Mouse (Mus musculus) gastrocnemius, postnatal 14 days (tissue): ENCODE measurements around the gene Polr3c. TPM values are rescaled to one million over a fixed set of nuclear protein-coding genes. Genes with fewer than 3 reads are reported as not detected.
"Not testable (repeated sequence)": the region's sequence is repeated elsewhere in the genome, so short reads cannot be mapped to it uniquely, and the experiment has no call there.

Experiments used
- DNase-seq: peaks from one replicate; pipeline ENCODE4 v3.0.0; 2021; ENCODE audit warnings: mixed read lengths
- intact Hi-C: fragments of 180-260 bp; cut with DNase I; formaldehyde crosslinking; loops from one replicate; pipeline ENCODE4 v1.15.1; 2025; ENCODE audit warnings: low total_unique reads
- total RNA-seq, 2 experiments: library from RNA; stranded (reverse); gene quantifications; 2 replicates each; pipeline ENCODE4 v1.2.3; 2021

Gene Polr3c
- total RNA-seq, 2 experiments from 2014 or later: 16.0 to 18.7 TPM

DNA sequence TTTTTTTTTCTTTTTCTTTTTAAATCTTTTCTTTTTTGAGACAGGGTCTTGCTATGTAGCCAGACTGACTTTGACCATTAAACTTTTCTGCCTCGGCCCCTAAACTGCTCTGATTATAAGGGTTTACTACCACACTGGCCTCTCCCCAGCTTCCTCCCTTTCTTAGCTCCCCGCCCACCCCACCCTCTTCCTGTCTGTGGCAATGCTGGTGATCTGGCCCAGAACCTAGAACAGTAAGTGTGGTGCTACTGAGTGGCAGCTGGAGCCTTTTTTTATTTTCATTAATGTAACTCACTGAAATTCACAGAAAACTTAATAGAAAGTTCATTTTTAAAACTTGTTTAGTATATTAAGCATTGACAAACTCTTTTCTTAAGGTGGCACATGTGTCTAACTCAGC lies 11.6 kb downstream of the Polr3c start:
- no peak for DNase-seq
- intact Hi-C loops: no loop called here

DNA sequence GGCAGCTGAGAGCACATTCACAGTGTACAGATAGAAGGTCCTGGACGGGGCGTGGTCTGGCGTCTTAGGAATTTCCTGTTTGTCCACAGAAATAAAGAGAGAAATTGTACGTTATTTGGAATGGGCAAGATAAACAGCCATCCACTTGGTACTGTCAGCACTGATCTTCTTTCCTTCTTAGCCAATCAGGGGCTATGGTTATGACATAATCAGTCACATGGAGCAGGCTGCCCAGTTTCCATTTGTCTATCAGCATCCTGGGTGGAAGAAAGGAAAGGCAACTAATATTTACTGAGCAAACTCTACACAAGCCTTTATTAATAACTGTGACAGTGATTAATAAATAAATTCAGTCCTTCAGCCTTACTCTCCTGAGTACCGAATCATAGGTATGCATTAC lies 13.1 kb downstream of the Polr3c start:
- no peak for DNase-seq
- intact Hi-C loops: no loop called here

DNA sequence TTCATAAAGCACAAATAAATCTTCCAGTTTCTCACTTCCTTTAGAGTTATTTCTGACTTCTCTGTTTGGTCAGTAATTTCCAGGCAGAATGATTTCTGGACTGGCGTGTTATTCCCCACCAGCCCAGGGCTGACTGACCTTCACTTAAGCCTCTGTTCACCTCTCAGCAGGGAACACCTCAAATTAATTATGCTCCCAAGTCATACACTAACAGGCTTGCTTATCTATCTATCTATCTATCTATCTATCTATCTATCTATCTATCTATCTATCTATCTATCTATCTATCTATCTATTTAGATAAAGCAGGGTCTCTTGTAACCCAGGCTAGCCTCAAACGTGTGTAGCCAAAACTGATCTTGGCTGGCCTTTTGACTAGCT lies 18.8 kb downstream of the Polr3c start:
- intact Hi-C loops: loop anchor here (10.0 kb wide), 1 partner anchor 164 kb away; no protein-coding TSS in a partner anchor

DNA sequence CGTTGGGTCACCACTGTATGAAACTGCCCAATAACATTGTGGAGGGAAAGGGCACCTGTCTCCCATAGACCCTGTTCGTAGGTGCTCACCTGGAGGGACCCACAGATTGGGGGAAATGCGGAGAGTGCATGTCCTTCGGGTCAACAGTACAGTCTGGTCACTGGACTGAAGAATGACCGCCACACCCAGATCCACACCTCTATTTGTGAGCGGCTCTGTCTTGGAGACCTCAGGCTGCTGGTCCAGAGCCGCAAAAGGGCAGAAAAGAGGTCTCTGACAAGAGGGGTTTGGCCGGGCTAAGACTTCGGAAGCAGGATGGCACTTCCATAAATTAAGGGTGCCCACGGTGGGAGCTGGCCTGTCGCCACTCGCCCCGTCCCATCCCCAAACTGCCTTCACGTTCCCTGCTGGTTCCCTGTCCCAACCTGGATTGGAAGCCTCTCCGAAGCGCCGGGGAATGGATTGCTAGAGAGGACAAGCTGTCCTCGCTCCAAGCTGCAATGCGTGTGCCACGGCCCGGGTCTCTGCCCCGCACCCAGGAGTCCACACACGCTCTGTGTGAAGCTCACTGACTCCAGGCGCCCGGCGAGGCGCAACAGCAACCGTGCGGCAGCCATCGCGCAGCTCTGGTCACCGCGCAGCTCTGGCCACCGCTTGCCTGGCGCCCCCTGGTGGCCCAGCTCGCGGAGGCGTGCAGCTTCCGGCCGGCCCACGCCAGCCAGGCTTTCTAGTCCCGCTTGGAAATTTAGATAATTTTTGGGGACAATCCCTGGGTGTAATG lies 19.3 kb downstream of the Polr3c start, which contains the start of gene Nudt17:
Gene Nudt17 (minus strand): TSS at position 660 of the 781 bp plus-strand sequence.
- intact Hi-C loops: loop anchor here (10.0 kb wide), 1 partner anchor 163 kb away; no protein-coding TSS in a partner anchor
- peak; percentile 86 for DNase-seq

More for the DNA sequence above, 18.8 kb downstream of the Polr3c start:
- DNase-seq: no peak

DNA sequence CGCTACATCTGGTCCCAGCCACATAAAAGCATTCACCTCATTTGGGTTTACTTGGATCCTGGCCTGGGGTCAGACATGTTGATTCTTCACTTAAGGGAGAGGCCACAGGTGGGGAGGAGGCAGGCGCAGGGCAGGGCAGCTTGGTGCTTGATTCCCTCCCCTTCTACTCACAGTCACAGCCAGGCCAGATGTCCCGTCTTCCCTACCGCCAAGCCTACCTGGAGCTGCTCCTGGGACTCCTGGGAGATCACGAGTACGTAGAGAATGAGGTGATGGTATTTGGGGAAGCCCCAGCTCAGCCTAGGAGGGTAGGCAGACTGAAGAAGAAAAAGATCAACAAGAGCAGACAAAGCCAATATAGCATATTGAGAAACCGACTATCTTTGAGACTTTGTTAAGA lies 20.4 kb downstream of the Polr3c start:
- no peak for DNase-seq
- intact Hi-C loops: loop anchor here (10.0 kb wide), 1 partner anchor 162 kb away; no protein-coding TSS in a partner anchor

DNA sequence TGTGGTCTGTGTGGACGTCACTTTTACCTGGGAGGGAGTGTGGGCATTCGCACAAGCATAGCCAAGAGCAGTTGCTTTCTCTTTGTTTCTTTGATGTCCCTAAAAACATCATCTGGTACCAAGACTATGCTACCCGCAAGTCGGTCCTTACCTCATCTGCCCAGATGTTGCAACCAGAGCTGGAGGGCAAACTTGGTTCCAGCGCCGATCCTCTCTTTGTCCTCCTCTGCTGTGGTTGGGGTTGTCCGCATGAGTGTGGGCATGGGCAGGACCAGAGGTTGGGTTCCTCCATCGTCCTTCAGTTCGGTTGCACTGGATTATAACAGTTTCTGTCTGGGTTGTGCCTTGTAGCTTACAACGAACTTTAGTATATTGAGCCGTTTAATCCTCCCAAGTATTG lies 21.2 kb downstream of the Polr3c start:
- DNase-seq: no peak
- intact Hi-C loops: loop anchor here (10.0 kb wide), 1 partner anchor 161 kb away; no protein-coding TSS in a partner anchor

DNA sequence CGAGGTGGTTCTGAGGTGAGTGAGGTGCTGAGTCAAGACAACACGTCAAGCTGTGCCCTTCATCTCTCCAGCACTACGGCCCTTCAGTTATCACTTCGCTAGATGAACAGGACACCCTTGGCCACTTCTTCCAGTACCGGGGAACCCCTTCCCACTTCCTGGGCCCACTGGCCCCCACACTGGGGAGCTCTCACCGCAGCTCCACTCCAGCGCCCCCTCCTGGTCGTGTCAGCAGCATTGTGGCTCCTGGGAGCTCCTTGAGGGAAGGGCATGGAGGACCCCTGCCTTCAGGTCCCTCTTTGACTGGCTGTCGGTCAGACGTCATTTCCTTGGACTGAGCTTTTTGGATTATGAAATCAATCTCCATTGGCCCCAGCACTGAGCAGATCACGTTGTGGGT lies 22.6 kb downstream of the Polr3c start:
- DNase-seq: no peak

DNA sequence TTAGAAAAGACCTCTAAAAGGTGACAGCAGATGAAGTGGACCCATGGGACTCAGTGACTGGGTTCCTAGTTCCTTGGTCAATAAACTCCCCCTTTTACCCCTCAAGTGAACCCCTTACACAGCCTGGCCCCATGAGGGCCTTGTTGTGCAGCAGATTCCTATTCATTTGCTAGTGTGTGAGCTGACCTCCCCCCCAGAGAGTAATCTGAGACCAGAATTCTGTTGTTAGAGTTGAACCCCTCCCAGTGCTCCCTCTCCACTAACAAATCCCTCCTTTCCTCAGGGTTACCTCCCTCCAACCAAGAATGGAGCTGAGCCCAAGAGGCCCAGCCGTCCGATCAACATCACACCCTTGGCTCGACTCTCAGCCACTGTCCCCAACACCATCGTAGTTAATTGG lies 26.4 kb downstream of the Polr3c start:
- no peak for DNase-seq
- intact Hi-C loops: loop anchor here (10.0 kb wide), 1 partner anchor 156 kb away; no protein-coding TSS in a partner anchor

More for the DNA sequence above, 22.6 kb downstream of the Polr3c start:
- intact Hi-C loops: loop anchor here (10.0 kb wide), 1 partner anchor 160 kb away; no protein-coding TSS in a partner anchor

DNA sequence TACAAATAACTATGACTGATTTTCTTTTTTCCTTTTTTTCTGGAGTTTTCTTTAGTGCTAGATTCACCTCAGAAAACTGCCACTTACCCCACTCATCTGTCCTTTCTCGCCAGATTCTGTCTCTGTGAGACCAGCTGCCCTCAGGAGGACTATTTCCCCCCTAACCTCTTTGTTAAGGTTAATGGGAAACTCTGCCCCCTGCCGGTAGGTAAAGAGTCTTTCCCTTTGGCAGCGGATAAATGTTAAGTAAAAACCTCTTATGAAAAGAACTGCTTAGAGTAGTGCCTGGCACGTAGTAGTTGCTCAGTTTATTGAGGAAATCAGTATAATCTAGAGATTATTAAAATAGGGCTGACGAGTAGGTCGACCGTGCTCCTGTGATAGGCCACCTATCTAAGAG lies 27.1 kb downstream of the Polr3c start:
- no peak for DNase-seq
- intact Hi-C loops: loop anchor here (10.0 kb wide), 1 partner anchor 156 kb away; no protein-coding TSS in a partner anchor

DNA sequence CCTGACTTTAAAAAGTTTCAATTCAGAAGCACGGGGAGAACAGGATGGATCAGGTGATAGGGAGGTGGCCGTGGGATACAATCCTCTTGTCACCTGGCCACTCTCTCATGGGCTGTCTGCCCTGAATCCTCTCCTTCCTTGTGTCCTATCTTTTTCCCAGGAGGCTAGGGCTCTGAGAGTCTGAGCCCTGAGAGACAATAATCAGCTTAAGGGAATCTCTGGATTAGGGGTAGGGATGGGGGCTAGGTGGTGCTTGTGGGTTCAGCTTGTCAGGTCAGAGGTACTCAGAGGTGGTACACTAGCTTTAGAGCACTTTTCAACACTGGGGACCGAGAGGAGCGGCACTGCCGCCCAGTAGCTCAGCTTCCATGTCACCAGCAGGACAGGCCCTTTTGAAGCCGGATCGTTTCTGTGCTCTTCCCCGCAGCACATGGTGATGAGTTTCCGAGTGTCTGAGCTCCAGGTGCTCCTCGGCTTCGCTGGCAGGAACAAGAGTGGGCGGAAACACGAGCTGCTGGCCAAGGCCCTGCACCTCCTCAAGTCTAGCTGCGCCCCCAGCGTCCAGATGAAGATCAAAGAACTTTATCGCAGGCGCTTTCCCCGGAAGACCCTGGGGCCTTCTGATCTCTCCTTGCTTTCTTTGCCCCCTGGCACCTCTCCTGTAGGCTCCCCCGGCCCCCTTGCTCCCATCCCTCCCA lies 28.3 kb downstream of the Polr3c start:
- intact Hi-C loops: no loop called here

DNA sequence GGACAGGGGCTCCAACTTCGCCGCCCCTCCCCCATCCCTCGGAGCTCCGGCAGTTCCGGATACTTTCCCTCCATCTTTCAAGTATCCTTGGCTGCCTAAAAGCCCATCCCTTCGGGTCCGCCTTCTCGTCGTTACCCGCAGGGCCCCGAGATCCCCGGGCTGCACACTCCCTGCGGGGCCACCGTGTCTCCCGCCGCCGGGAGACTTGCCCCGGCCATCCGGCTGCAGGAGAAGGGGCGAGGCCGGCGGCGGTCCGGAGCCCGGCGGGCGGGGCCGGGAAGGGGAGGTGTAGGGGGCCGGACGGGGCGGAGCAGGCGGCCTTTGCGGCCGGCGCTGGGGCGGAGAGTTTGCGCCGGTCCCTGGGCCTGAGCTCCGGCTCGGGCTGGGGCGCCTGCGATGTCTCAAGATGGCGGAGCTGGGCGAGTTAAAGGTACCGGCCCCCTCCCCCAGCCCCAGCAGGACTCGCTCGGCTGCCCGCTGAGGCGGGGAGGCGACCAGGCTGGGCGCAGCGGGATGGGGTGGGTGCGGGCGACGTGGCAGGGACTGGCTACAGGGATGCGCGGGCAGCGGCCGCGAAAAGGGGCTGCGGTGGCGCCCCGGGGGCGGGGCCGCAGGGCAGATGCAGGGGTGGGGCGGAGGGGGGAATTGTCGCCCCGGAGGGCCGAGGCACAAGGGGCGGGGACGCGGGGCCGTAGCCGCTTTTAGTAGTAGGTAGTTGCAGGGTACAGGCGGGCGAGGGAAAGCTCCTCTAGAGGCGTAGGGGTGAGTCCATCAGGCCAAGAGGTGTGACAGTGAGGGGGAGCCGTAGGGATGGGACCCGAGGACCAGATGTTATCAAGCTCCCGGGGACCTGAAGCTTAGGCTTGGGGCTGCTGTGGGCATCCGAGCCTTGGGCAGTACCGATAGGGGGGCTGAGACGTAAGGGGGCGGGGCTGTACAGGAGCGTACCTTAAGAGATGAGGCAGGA lies 30.4 kb downstream of the Polr3c start:
- DNase-seq: peak; percentile 94
- intact Hi-C loops: no loop called here

More for the DNA sequence above, 28.3 kb downstream of the Polr3c start:
- no peak for DNase-seq

DNA sequence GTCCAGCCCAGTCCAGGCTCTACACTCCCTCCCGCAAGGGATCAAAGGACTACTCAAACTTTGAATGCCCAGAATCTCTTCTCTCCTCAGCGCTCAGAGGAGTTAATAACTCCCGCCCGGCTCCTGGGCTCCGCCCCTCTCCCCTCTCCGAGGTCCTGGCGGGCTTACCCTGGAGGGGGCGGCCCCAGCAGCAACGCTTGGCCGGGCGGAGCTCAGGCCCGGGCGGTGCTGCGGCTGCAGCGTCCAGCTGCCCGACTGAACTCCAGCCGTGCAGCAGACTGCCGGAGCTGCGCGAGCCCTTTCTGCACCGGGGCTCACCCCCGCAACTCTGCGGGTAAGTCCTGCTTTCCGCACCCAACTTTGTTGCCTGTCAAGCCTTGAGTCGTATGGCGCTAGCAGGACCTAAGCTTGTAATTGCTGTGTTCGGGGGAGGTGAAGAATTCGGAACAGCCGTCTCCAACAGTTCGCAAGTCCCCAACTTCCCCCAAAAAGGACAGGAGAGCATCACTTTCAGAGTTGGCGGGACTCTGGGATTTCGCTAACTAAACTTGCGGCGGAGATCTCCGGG lies 31.1 kb downstream of the Polr3c start, which contains the start of gene Pias3:
Gene Pias3 (plus strand): TSS at position 187 of the 568 bp plus-strand sequence.
- intact Hi-C loops: no loop called here
- peak; percentile 93 for DNase-seq

DNA sequence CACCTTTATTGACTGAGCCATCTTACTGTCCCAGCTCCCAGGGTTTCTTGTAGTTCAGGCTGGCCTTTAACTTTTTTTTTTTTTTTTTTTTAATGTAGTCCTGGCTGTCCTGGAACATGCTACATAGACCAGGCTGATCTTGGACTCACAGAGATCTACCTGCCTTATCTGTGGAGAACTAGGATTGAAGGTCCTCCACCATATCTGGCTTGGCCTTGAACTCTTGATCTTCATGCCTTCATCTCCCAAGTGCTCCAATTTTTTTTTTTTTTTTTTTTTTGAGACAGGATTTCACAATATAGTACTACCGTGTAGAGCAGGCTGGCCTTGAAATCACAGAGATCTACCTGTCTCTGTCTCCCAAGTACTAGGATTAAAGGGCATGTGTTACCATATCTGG lies 33.8 kb downstream of the Polr3c start:
- intact Hi-C loops: no loop called here
- no peak for DNase-seq

DNA sequence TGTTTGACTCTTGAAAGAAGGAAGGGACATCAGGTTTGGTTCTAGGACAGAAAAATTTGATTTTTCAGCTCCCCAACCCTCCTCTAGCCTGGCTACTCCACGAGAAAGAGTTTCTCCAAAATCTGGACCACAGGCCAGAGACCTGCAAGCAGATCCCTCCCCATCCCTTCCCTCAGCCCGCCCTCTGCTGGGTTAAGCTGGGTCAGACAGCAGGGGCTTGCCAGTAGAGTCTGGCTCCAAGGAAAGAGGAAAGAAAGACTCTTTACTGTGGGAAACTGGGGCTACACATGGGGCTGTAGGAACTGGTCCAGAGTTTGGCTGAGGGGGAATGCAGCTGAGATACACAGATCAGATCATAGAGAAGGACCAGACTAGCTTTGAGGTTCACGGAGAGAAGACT lies 34.9 kb downstream of the Polr3c start:
- DNase-seq: peak; percentile 82
- intact Hi-C loops: no loop called here

DNA sequence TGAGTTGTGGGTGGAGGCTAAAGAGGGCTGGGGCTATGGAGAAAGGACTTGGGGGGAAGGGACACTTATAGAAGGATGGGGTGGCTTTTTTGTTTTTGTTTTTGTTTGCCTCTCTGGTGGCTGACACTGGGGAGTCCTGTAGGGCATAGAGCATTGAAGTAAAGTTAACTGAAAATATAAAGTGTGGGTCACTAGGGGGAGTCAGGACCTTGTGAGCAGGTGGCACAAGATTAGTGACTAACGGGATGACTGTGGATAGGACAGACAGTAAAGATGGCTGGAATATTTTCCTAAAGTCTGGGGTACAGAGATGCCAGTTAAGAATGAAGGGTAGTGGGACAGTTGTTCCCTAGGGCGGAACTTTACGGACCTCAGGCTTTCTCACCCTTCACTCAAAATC lies 37.1 kb downstream of the Polr3c start:
- intact Hi-C loops: no loop called here
- DNase-seq: no peak

DNA sequence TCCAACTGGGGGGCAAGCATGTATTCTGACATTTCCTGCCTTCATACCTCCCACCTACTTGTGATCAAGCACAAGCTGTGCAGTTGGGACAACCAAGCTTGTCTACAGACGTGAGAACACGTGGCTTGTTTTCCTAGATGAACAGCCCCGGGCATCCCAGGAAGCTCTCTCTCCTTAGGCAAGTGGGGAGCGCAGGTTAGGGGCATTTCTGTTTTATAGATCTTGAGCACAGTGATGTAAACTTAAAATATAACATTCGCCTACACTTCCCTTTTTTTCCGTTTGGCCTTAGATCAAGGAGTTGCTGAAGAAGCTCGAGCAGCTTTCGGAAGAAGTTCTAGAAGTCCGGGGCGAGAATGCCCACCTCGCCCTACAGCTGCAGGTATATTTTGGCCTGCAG lies 38.6 kb downstream of the Polr3c start:
- DNase-seq: no peak
- intact Hi-C loops: no loop called here

DNA sequence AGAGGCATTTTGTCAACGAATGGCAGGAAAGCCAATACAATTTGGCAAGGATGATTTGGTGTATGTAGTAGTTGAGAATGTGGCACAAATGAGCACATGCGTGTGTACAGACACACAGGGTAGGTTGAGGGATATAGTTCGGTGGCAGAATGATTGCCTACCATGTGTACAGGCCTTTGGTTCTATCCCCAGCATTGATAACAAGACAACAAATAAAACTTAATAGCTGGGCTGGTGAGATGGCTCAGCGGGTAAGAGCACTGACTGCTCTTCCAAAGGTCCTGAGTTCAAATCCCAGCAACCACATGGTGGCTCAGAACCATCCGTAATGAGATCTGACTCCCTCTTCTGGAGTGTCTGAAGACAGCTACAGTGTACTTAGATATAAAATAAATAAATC lies 41.4 kb downstream of the Polr3c start:
- intact Hi-C loops, DNase-seq: not testable (repeated sequence)

DNA sequence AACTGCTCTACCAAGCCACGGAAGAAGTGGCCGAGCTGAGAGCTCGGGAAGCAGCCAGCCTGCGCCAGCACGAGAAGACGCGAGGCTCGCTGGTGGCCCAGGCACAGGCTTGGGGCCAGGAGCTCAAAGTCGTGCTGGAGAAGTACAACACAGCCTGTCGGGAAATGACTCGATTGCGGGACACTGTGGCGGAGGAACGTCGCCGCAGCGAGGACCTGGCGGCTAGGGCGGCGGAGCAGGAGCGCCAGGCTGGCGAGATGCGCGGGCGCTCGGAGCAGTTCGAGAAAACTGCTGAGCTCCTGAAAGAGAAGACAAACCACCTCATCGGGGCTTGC lies 42.6 kb downstream of the Polr3c start:
- intact Hi-C loops: no loop called here
- no peak for DNase-seq
